Mouse (Mus musculus) c-Kit-positive CD71-positive TER-119-negative erythroid progenitor cells, embryonic 14.5 days (primary cell): ENCODE data around the gene Epb41l1.

Source experiments
- DNase-seq: peaks from one replicate; pipeline ENCODE4 v3.0.0-alpha.2; 2013; ENCODE audit warnings: low read depth

The Epb41l1 gene

GRCm38 (mm10) chr2:156457343-156457717 is 36.6 kb downstream of the Epb41l1 start:
- DNase-seq: no peak

GRCm38 (mm10) chr2:156460470-156460869 is 39.8 kb downstream of the Epb41l1 start:
- DNase-seq: no peak

- no peak for DNase-seq
These were observed 41.7 kb downstream of the Epb41l1 start for GRCm38 (mm10) chr2:156462154-156463029.

GRCm38 (mm10) chr2:156464416-156464815 is 43.7 kb downstream of the Epb41l1 start:
- DNase-seq: no peak

GRCm38 (mm10) chr2:156467538-156467937 is 46.8 kb downstream of the Epb41l1 start:
- DNase-seq: no peak

- DNase-seq: no peak
These were observed 48.2 kb downstream of the Epb41l1 start for GRCm38 (mm10) chr2:156468890-156469289.

GRCm38 (mm10) chr2:156469508-156469907 is 48.8 kb downstream of the Epb41l1 start:
- no peak for DNase-seq

GRCm38 (mm10) chr2:156470938-156471337 is 50.2 kb downstream of the Epb41l1 start:
- no peak for DNase-seq

GRCm38 (mm10) chr2:156472336-156472735 is 51.6 kb downstream of the Epb41l1 start:
- no peak for DNase-seq

- no peak for DNase-seq
These were observed 53.0 kb downstream of the Epb41l1 start for GRCm38 (mm10) chr2:156473696-156474095.

- no peak for DNase-seq
These were observed 53.4 kb downstream of the Epb41l1 start for GRCm38 (mm10) chr2:156474111-156474510.

GRCm38 (mm10) chr2:156474891-156475284 is 54.2 kb downstream of the Epb41l1 start:
- DNase-seq: no peak

- no peak for DNase-seq
These were observed 54.8 kb downstream of the Epb41l1 start for GRCm38 (mm10) chr2:156475285-156476110.

GRCm38 (mm10) chr2:156476111-156476747 is 55.5 kb downstream of the Epb41l1 start:
- DNase-seq: no peak

- no peak for DNase-seq
These were observed 56.0 kb downstream of the Epb41l1 start for GRCm38 (mm10) chr2:156476748-156477151.

GRCm38 (mm10) chr2:156478046-156478690 is 57.5 kb downstream of the Epb41l1 start:
- DNase-seq: no peak

- DNase-seq: no peak
These were observed 59.1 kb downstream of the Epb41l1 start for GRCm38 (mm10) chr2:156479833-156480232.

- DNase-seq: no peak
These were observed 59.6 kb downstream of the Epb41l1 start for GRCm38 (mm10) chr2:156480267-156480666.

GRCm38 (mm10) chr2:156482299-156482698 is 61.6 kb downstream of the Epb41l1 start:
- no peak for DNase-seq

- DNase-seq: no peak
These were observed 62.1 kb downstream of the Epb41l1 start for GRCm38 (mm10) chr2:156482764-156483163.

GRCm38 (mm10) chr2:156483204-156483603 is 62.5 kb downstream of the Epb41l1 start:
- DNase-seq: no peak
